Mouse (Mus musculus) intestine, postnatal 0 days (tissue): Measurements from ENCODE around the gene Tuba3b. TPM values are rescaled to one million over a fixed set of nuclear protein-coding genes. Genes with fewer than 3 reads are reported as not detected.

Experiments used
- ATAC-seq: fragments of 200-750 bp; cut with Nextera tagmentation; 2 replicates; pipeline ENCODE4 v1.8.0; 2017; ENCODE audit warnings: mild to moderate bottlenecking, moderate TSS enrichment, moderate library complexity
- H3K27ac ChIP-seq: fragments of 300-500 bp; sonication (generic); 2 replicates; pipeline ENCODE4 v1.5.1; 2014; ENCODE audit warnings: mild to moderate bottlenecking, low read depth, low read length, moderate library complexity
- H3K27me3 ChIP-seq: fragments of 300-500 bp; sonication (generic); replicated peaks from 2 replicates; pipeline ENCODE4 v1.6.1; 2014; ENCODE audit warnings: low read length, mixed read lengths; ENCODE audit not compliant: control insufficient read depth, insufficient read depth
- H3K36me3 ChIP-seq: fragments of 300-500 bp; sonication (generic); 2 replicates; pipeline ENCODE4 v1.6.1; 2014; ENCODE audit warnings: mild to moderate bottlenecking, moderate library complexity; ENCODE audit not compliant: control insufficient read depth, insufficient read depth
- H3K4me1 ChIP-seq: fragments of 300-500 bp; sonication (generic); replicated peaks from 2 replicates; pipeline ENCODE4 v1.6.1; 2014; ENCODE audit warnings: antibody characterized with exemption, low read length, mixed read lengths; ENCODE audit not compliant: control insufficient read depth, insufficient read depth
- H3K4me2 ChIP-seq: fragments of 300-500 bp; sonication (generic); replicated peaks from 2 replicates; pipeline ENCODE4 v1.6.1; 2014; ENCODE audit warnings: low read depth, mild to moderate bottlenecking, moderate library complexity
- H3K4me3 ChIP-seq: fragments of 300-500 bp; sonication (generic); 2 replicates; pipeline ENCODE4 v1.5.1; 2014; ENCODE audit warnings: low read depth, low read length
- H3K9ac ChIP-seq: fragments of 300-500 bp; sonication (generic); 2 replicates; pipeline ENCODE4 v1.6.1; 2014; ENCODE audit warnings: mild to moderate bottlenecking, low read depth, low read length
- H3K9me3 ChIP-seq: fragments of 300-500 bp; sonication (generic); 2 replicates; pipeline ENCODE4 v1.6.1; 2016; ENCODE audit warnings: mixed run types; ENCODE audit not compliant: control insufficient read depth
- CTCF ChIP-seq: sonication (generic); IDR thresholded peaks from 2 replicates; pipeline ENCODE4 v1.5.1; 2016; ENCODE audit warnings: low read depth, mild to moderate bottlenecking, control low read depth, antibody characterized with exemption, moderate library complexity
- WGBS: fragments of 180-500 bp; shearing (Covaris S2); extraction: QIAGEN DNeasy Blood & Tissue Kit; methylation state at CpG from one replicate; pipeline ENCODE4 v1.1.7; 2014; 5-methylcytosine and 5-hydroxymethylcytosine counted together
- polyA plus RNA-seq: library from polyadenylated mRNA; unstranded; fragments of >200 nt; fragmentation: Nextera tagmentation; extraction: Ambion mirVana; gene quantifications from 2 replicates; pipeline ENCODE4 v1.2.1, GENCODE M21; 2015

Gene Tuba3b
- polyA plus RNA-seq, 1 experiment from 2014 or later: not detected

- no peak overlapping the region for H3K4me3 ChIP-seq
- no peaks in the 10 kb centered on the region for H3K4me1 ChIP-seq
- no peak for TF ChIP-seq CTCF
- H3K9me3 ChIP-seq: 0 out of 2 replicates have a peak, but pooled peaks cover 3% of the 10 kb centered on the region
- no peak overlapping the region for H3K27ac ChIP-seq
- no peak for ATAC-seq
- 72% methylated on average over 6 of the region's 6 CpGs for WGBS
- H3K27me3 ChIP-seq: no peaks in the 10 kb centered on the region
- no peaks in the 10 kb centered on the region for H3K36me3 ChIP-seq
- H3K9ac ChIP-seq: no peak overlapping the region
- no peak overlapping the region for H3K4me2 ChIP-seq
Measured at GRCm38 (mm10) chr6:145638248-145638647, 22.7 kb downstream of the Tuba3b start.

DNA sequence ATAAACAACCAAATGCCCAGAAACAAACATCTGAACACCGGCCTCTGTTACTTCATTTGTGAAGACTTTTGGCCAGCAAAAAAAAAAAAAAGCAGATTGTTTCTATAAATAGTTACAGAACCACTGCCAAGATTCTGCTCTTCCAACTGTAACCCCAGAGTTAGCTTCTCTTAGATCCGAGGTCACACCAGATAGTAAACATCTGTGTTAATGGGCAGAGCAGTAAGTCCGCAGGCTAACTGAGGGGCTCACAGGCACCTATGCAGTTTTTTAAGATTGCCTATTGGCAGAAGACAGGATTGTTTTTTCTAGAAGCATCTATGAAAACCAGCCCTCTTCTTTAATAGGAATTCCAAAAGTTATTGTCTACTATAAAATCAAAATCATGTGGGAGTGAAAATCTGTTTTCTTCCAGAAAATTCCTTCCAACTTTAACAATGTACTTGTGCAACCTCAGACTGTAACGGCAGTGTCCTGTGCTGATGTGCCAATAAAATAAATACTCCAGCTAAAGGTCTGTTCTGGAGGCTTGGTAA lies 25.5 kb downstream of the Tuba3b start:
- TF ChIP-seq CTCF: no peak
- H3K36me3 ChIP-seq: no peaks in the 10 kb centered on the region

GRCm38 (mm10) chr6:145651976-145652375 lies 36.4 kb downstream of the Tuba3b start:
- Histone ChIP-seq H3K36me3 (no peaks in the 10 kb centered on the region), H3K4me3 (no peak overlapping the region), H3K27ac (no peak overlapping the region), H3K4me2 (no peak overlapping the region), H3K4me1 (no peaks in the 10 kb centered on the region), H3K9me3 (no peaks in the 10 kb centered on the region), H3K9ac (no peak overlapping the region), H3K27me3 (no peaks in the 10 kb centered on the region)
- 70% methylated on average over 2 of the region's 2 CpGs for WGBS
- ATAC-seq: no peak
- TF ChIP-seq CTCF: no peak

More for the DNA sequence above, 25.5 kb downstream of the Tuba3b start:
- H3K4me1 ChIP-seq: no peaks in the 10 kb centered on the region
- ATAC-seq: no peak
- H3K9me3 ChIP-seq: 0 out of 2 replicates have a peak, but pooled peaks cover 3% of the 10 kb centered on the region
- no peak overlapping the region for H3K9ac ChIP-seq
- no peak overlapping the region for H3K4me2 ChIP-seq
- WGBS: 63% methylated on average over 4 of the region's 4 CpGs
- H3K4me3 ChIP-seq: no peak overlapping the region
- H3K27ac ChIP-seq: no peak overlapping the region
- H3K27me3 ChIP-seq: no peaks in the 10 kb centered on the region

DNA sequence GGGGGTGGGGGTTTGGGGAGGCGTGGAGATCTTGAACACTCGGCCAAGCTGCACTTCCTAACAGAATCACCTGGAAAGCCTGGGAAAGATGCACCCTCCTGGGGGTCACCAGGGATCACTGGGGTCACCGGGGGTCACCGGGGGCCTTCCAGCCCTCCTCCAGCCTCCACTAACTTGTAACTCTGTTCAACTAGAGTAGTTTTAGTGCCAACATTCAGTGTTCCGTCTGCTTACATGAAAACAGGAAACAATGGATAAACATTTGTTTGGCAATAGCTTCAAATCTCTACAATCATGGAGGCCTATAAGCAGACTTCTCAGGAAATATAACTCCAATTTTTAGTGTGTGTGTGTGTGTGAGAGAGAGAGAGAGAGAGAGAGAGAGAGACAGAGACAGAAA lies 37.4 kb downstream of the Tuba3b start:
- no peak overlapping the region for H3K4me3 ChIP-seq
- no peaks in the 10 kb centered on the region for H3K4me1 ChIP-seq
- no peaks in the 10 kb centered on the region for H3K9me3 ChIP-seq
- no peak for TF ChIP-seq CTCF
- H3K27ac ChIP-seq: no peak overlapping the region
- H3K4me2 ChIP-seq: no peak overlapping the region
- H3K27me3 ChIP-seq: no peaks in the 10 kb centered on the region
- 87% methylated on average over 5 of the region's 5 CpGs for WGBS
- no peaks in the 10 kb centered on the region for H3K36me3 ChIP-seq
- ATAC-seq: no peak
- no peak overlapping the region for H3K9ac ChIP-seq

- no peak overlapping the region for H3K9ac ChIP-seq
- no peak overlapping the region for H3K4me3 ChIP-seq
- TF ChIP-seq CTCF: no peak
- no peak overlapping the region for H3K27ac ChIP-seq
- 71% methylated on average over 5 of the region's 5 CpGs for WGBS
- no peaks in the 10 kb centered on the region for H3K9me3 ChIP-seq
- no peaks in the 10 kb centered on the region for H3K36me3 ChIP-seq
- no peak overlapping the region for H3K4me2 ChIP-seq
- no peak for ATAC-seq
- H3K4me1 ChIP-seq: no peaks in the 10 kb centered on the region
- H3K27me3 ChIP-seq: no peaks in the 10 kb centered on the region
Measured at GRCm38 (mm10) chr6:145653626-145654025, 38.1 kb downstream of the Tuba3b start.

- Histone ChIP-seq H3K4me1 (no peaks in the 10 kb centered on the region), H3K36me3 (no peaks in the 10 kb centered on the region), H3K9ac (no peak overlapping the region), H3K9me3 (no peaks in the 10 kb centered on the region), H3K4me3 (no peak overlapping the region), H3K27me3 (no peaks in the 10 kb centered on the region), H3K27ac (no peak overlapping the region), H3K4me2 (no peak overlapping the region)
- 67% methylated on average over 8 of the region's 8 CpGs for WGBS
- ATAC-seq: no peak
- no peak for TF ChIP-seq CTCF
Measured at GRCm38 (mm10) chr6:145654062-145654836, 38.7 kb downstream of the Tuba3b start.
